Mouse (Mus musculus): ENCODE measurements at regions not wholly inside any gene's neighbourhood (a gene's known extent, or its start where the extent isn't known, plus 50 kb on each side); places are given as distances from the start of the nearest gene placed in this dataset.

GRCm38 (mm10) chr5:106162981-106163653 lies 286.8 kb downstream of the Zfp326 start:
- Histone ChIP-seq H3K27me3 (ENCODE audit: control insufficient read depth, insufficient read depth, insufficient read length) (no peaks in the 10 kb centered on the region), H3K79me2 (ENCODE audit: control insufficient read depth, insufficient read depth) (no peaks in the 10 kb centered on the region), H3ac (ENCODE audit: control insufficient read depth, insufficient read length) (no peak overlapping the region), H3K4me2 (ENCODE audit: low read depth) (no peak overlapping the region), H3K4me3 (no peak overlapping the region), H3K36me3 (ENCODE audit: control insufficient read depth, insufficient read depth) (no peaks in the 10 kb centered on the region)
- TF ChIP-seq CEBPB (IDR thresholded peaks at IDR 0.05; ENCODE audit: insufficient read depth, poor library complexity, severe bottlenecking) (no peak), TCF12 (IDR thresholded peaks at IDR 0.05; ENCODE audit: insufficient read depth, poor library complexity, severe bottlenecking) (no peak), SRF (IDR thresholded peaks at IDR 0.05; ENCODE audit: control insufficient read depth, insufficient read length, low read depth) (no peak), E2F4 (IDR thresholded peaks at IDR 0.05; ENCODE audit: insufficient read depth) (no peak), USF1 (IDR thresholded peaks at IDR 0.05; ENCODE audit: low read depth) (no peak), POLR2A (IDR thresholded peaks at IDR 0.05; ENCODE audit: insufficient read length, low read depth) (no peak), MYOG (IDR thresholded peaks at IDR 0.05; ENCODE audit: control insufficient read depth in 1 of 3, insufficient read depth in 1 of 3, insufficient read length in 2 of 3, low read depth in 2 of 3) (no peak), MYOD1 (IDR thresholded peaks at IDR 0.05; ENCODE audit: control insufficient read depth in 1 of 3, insufficient read length in 2 of 3, low read depth in 2 of 3) (no peak), TCF3 (IDR thresholded peaks at IDR 0.05; ENCODE audit: insufficient read length, low read depth) (no peak), POLR2AphosphoS2 (IDR thresholded peaks at IDR 0.05; ENCODE audit: insufficient read length, low read depth) (no peak), MAX (IDR thresholded peaks at IDR 0.05; ENCODE audit: low read depth) (no peak), REST (IDR thresholded peaks at IDR 0.05; ENCODE audit: insufficient read depth, insufficient read length) (no peak)

- no peaks in the 10 kb centered on the region for H3K36me3 ChIP-seq (ENCODE audit: control insufficient read depth, insufficient read depth)
- no peak overlapping the region for H3ac ChIP-seq (ENCODE audit: control insufficient read depth, insufficient read length)
- H3K4me2 ChIP-seq (ENCODE audit: low read depth): no peak overlapping the region
- no peak for TF ChIP-seq REST (IDR thresholded peaks at IDR 0.05; ENCODE audit: insufficient read depth, insufficient read length)
- no peak for TF ChIP-seq MAX (IDR thresholded peaks at IDR 0.05; ENCODE audit: low read depth)
- TF ChIP-seq TCF3 (IDR thresholded peaks at IDR 0.05; ENCODE audit: insufficient read length, low read depth): no peak
- no peak for TF ChIP-seq MYOG (IDR thresholded peaks at IDR 0.05; ENCODE audit: control insufficient read depth in 1 of 3, insufficient read depth in 1 of 3, insufficient read length in 2 of 3, low read depth in 2 of 3)
- no peak for TF ChIP-seq MYOD1 (IDR thresholded peaks at IDR 0.05; ENCODE audit: control insufficient read depth in 1 of 3, insufficient read length in 2 of 3, low read depth in 2 of 3)
- no peak for TF ChIP-seq POLR2A (IDR thresholded peaks at IDR 0.05; ENCODE audit: insufficient read length, low read depth)
- no peak for TF ChIP-seq SRF (IDR thresholded peaks at IDR 0.05; ENCODE audit: control insufficient read depth, insufficient read length, low read depth)
- no peak for TF ChIP-seq TCF12 (IDR thresholded peaks at IDR 0.05; ENCODE audit: insufficient read depth, poor library complexity, severe bottlenecking)
- TF ChIP-seq POLR2AphosphoS2 (IDR thresholded peaks at IDR 0.05; ENCODE audit: insufficient read length, low read depth): no peak
- no peak for TF ChIP-seq CEBPB (IDR thresholded peaks at IDR 0.05; ENCODE audit: insufficient read depth, poor library complexity, severe bottlenecking)
- no peak for TF ChIP-seq E2F4 (IDR thresholded peaks at IDR 0.05; ENCODE audit: insufficient read depth)
- TF ChIP-seq USF1 (IDR thresholded peaks at IDR 0.05; ENCODE audit: low read depth): no peak
- H3K27me3 ChIP-seq (ENCODE audit: control insufficient read depth, insufficient read depth, insufficient read length): no peaks in the 10 kb centered on the region
- no peaks in the 10 kb centered on the region for H3K79me2 ChIP-seq (ENCODE audit: control insufficient read depth, insufficient read depth)
- H3K4me3 ChIP-seq: no peak overlapping the region
These were observed 262.7 kb downstream of the Zfp326 start for GRCm38 (mm10) chr5:106139109-106139508.

GRCm38 (mm10) chr5:106122928-106123327 lies 246.6 kb downstream of the Zfp326 start:
- TF ChIP-seq POLR2AphosphoS2 (IDR thresholded peaks at IDR 0.05; ENCODE audit: insufficient read length, low read depth) (no peak), MAX (IDR thresholded peaks at IDR 0.05; ENCODE audit: low read depth) (no peak), MYOG (IDR thresholded peaks at IDR 0.05; ENCODE audit: control insufficient read depth in 1 of 3, insufficient read depth in 1 of 3, insufficient read length in 2 of 3, low read depth in 2 of 3) (no peak), E2F4 (IDR thresholded peaks at IDR 0.05; ENCODE audit: insufficient read depth) (no peak), REST (IDR thresholded peaks at IDR 0.05; ENCODE audit: insufficient read depth, insufficient read length) (no peak), CEBPB (IDR thresholded peaks at IDR 0.05; ENCODE audit: insufficient read depth, poor library complexity, severe bottlenecking) (no peak), TCF12 (IDR thresholded peaks at IDR 0.05; ENCODE audit: insufficient read depth, poor library complexity, severe bottlenecking) (no peak), SRF (IDR thresholded peaks at IDR 0.05; ENCODE audit: control insufficient read depth, insufficient read length, low read depth) (no peak), POLR2A (IDR thresholded peaks at IDR 0.05; ENCODE audit: insufficient read length, low read depth) (no peak), USF1 (IDR thresholded peaks at IDR 0.05; ENCODE audit: low read depth) (no peak), TCF3 (IDR thresholded peaks at IDR 0.05; ENCODE audit: insufficient read length, low read depth) (no peak), MYOD1 (IDR thresholded peaks at IDR 0.05; ENCODE audit: control insufficient read depth in 1 of 3, insufficient read length in 2 of 3, low read depth in 2 of 3) (no peak)
- H3K36me3 ChIP-seq (ENCODE audit: control insufficient read depth, insufficient read depth): no peaks in the 10 kb centered on the region
- H3K27me3 ChIP-seq (ENCODE audit: control insufficient read depth, insufficient read depth, insufficient read length): peaks cover 13% of the 10 kb centered on the region
- H3K4me3 ChIP-seq: no peak overlapping the region
- no peaks in the 10 kb centered on the region for H3K79me2 ChIP-seq (ENCODE audit: control insufficient read depth, insufficient read depth)
- H3K4me2 ChIP-seq (ENCODE audit: low read depth): no peak overlapping the region
- H3ac ChIP-seq (ENCODE audit: control insufficient read depth, insufficient read length): no peak overlapping the region

GRCm38 (mm10) chr5:106119584-106119983 lies 243.2 kb downstream of the Zfp326 start:
- Histone ChIP-seq H3K36me3 (ENCODE audit: control insufficient read depth, insufficient read depth) (no peaks in the 10 kb centered on the region), H3K4me3 (no peak overlapping the region), H3K79me2 (ENCODE audit: control insufficient read depth, insufficient read depth) (no peaks in the 10 kb centered on the region), H3K27me3 (ENCODE audit: control insufficient read depth, insufficient read depth, insufficient read length) (peaks cover 10% of the 10 kb centered on the region), H3K4me2 (ENCODE audit: low read depth) (no peak overlapping the region), H3ac (ENCODE audit: control insufficient read depth, insufficient read length) (no peak overlapping the region)
- TF ChIP-seq REST (IDR thresholded peaks at IDR 0.05; ENCODE audit: insufficient read depth, insufficient read length): no peak
- no peak for TF ChIP-seq USF1 (IDR thresholded peaks at IDR 0.05; ENCODE audit: low read depth)
- no peak for TF ChIP-seq MYOD1 (IDR thresholded peaks at IDR 0.05; ENCODE audit: control insufficient read depth in 1 of 3, insufficient read length in 2 of 3, low read depth in 2 of 3)
- no peak for TF ChIP-seq POLR2AphosphoS2 (IDR thresholded peaks at IDR 0.05; ENCODE audit: insufficient read length, low read depth)
- no peak for TF ChIP-seq MYOG (IDR thresholded peaks at IDR 0.05; ENCODE audit: control insufficient read depth in 1 of 3, insufficient read depth in 1 of 3, insufficient read length in 2 of 3, low read depth in 2 of 3)
- TF ChIP-seq CEBPB (IDR thresholded peaks at IDR 0.05; ENCODE audit: insufficient read depth, poor library complexity, severe bottlenecking): no peak
- TF ChIP-seq TCF12 (IDR thresholded peaks at IDR 0.05; ENCODE audit: insufficient read depth, poor library complexity, severe bottlenecking): no peak
- TF ChIP-seq MAX (IDR thresholded peaks at IDR 0.05; ENCODE audit: low read depth): no peak
- no peak for TF ChIP-seq SRF (IDR thresholded peaks at IDR 0.05; ENCODE audit: control insufficient read depth, insufficient read length, low read depth)
- TF ChIP-seq POLR2A (IDR thresholded peaks at IDR 0.05; ENCODE audit: insufficient read length, low read depth): no peak
- TF ChIP-seq E2F4 (IDR thresholded peaks at IDR 0.05; ENCODE audit: insufficient read depth): no peak
- TF ChIP-seq TCF3 (IDR thresholded peaks at IDR 0.05; ENCODE audit: insufficient read length, low read depth): no peak
